Mouse (Mus musculus) frontal cortex, postnatal 14 days (tissue): ENCODE results near the gene Dusp10.

Experiments used
- DNase-seq, 2 experiments: peaks; one replicate each; pipeline ENCODE4 v3.0.0; 2022; ENCODE audit warnings: low spot score in 2 of 2

Dusp10 gene

GRCm38 (mm10) chr1:184100927-184101749, 88.0 kb downstream of the Dusp10 start:
- DNase-seq: no peak

DNA sequence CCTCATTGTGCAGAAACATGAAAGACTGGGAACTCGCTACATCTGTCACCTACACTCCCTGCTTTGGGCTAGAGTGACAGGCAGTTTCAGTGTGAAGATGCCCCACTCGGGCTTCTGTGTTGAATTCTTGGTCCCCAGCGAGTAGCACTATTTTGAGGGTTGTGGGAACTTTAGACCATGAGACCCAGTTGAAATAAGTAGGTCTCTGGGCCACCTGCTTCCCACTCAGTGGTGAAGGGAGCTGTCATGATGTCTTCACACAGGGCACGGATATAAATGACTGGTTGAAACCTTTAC, 88.6 kb downstream of the Dusp10 start:
- no peak for DNase-seq

- DNase-seq: no peak
Observed at GRCm38 (mm10) chr1:184106832-184107231, 93.7 kb downstream of the Dusp10 start.

- DNase-seq: no peak
Observed at GRCm38 (mm10) chr1:184107448-184107847, 94.3 kb downstream of the Dusp10 start.

DNA sequence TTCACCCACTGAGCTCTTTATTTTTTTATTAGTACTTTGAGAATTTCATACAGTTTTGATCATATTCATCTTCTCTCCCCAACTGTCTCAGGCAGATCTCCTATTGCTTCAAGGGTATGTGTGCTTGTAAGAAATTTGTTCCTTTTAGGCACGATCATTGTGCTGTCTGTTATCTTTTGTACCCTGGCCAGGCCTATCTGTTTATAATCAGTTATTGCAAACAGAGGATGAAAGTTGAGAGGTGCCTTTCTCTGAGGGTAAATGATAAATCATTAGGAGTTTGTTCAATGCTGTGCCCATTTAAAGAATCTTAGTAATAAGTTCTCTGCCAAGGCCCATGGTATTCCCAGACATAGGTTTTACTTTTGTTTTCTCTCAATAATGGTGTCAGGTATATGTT, 95.2 kb downstream of the Dusp10 start:
- no peak for DNase-seq

- no peak for DNase-seq
Observed at GRCm38 (mm10) chr1:184117586-184117985, 104.5 kb downstream of the Dusp10 start.

- no peak for DNase-seq
Observed at GRCm38 (mm10) chr1:184117991-184118390, 104.9 kb downstream of the Dusp10 start.

- DNase-seq: no peak
Observed at GRCm38 (mm10) chr1:184118586-184118985, 105.5 kb downstream of the Dusp10 start.
